Mouse (Mus musculus) hindbrain, embryonic 11.5 days (tissue): ENCODE data around the gene Fam3b. TPM values are rescaled to one million over a fixed set of nuclear protein-coding genes. Genes with fewer than 3 reads are reported as not detected.
A peak's percentile ranks its signal among the peaks of the same experiment; 100 is the strongest.

Source experiments
- ATAC-seq: fragments of 200-750 bp; cut with Nextera tagmentation; 2 replicates; pipeline ENCODE4 v1.8.0; 2017; ENCODE audit warnings: mild to moderate bottlenecking, moderate TSS enrichment, moderate library complexity; ENCODE audit not compliant: low FRiP score
- DNase-seq: peaks from one replicate; pipeline ENCODE4 v3.0.0-alpha.2; 2015; ENCODE audit warnings: low spot score
- H3K27ac ChIP-seq: fragments of 300-500 bp; sonication (generic); 2 replicates; pipeline ENCODE4 v1.5.1; 2014; ENCODE audit warnings: mild to moderate bottlenecking, low read depth, low read length
- H3K27me3 ChIP-seq: fragments of 300-500 bp; sonication (generic); 2 replicates; pipeline ENCODE4 v1.6.1; 2014; ENCODE audit warnings: mild to moderate bottlenecking, low read length, moderate library complexity, mixed read lengths; ENCODE audit not compliant: control insufficient read depth, insufficient read depth
- H3K36me3 ChIP-seq: fragments of 300-500 bp; sonication (generic); 2 replicates; pipeline ENCODE4 v1.6.1; 2014; ENCODE audit warnings: mild to moderate bottlenecking, low read length, moderate library complexity, mixed read lengths; ENCODE audit not compliant: control insufficient read depth, insufficient read depth
- H3K4me1 ChIP-seq: fragments of 300-500 bp; sonication (generic); replicated peaks from 2 replicates; pipeline ENCODE4 v1.6.1; 2014; ENCODE audit warnings: low read length, mixed read lengths; ENCODE audit not compliant: control insufficient read depth, insufficient read depth
- H3K4me2 ChIP-seq: fragments of 300-500 bp; sonication (generic); replicated peaks from 2 replicates; pipeline ENCODE4 v1.6.1; 2014; ENCODE audit warnings: mild to moderate bottlenecking, low read depth, low read length
- H3K4me3 ChIP-seq: fragments of 300-500 bp; sonication (generic); 2 replicates; pipeline ENCODE4 v1.5.1; 2014; ENCODE audit warnings: low read depth, low read length
- H3K9ac ChIP-seq: fragments of 300-500 bp; sonication (generic); 2 replicates; pipeline ENCODE4 v1.6.1; 2014; ENCODE audit warnings: low read depth, low read length
- H3K9me3 ChIP-seq: fragments of 300-500 bp; sonication (generic); 2 replicates; pipeline ENCODE4 v1.6.1; 2016; ENCODE audit warnings: low read length; ENCODE audit not compliant: control insufficient read depth
- WGBS: fragments of 180-500 bp; shearing (Covaris S2); extraction: QIAGEN DNeasy Blood & Tissue Kit; methylation state at CpG from one replicate; pipeline ENCODE4 v1.1.7; 2014; 5-methylcytosine and 5-hydroxymethylcytosine counted together
- polyA plus RNA-seq: library from polyadenylated mRNA; unstranded; fragments of >200 nt; fragmentation: Nextera tagmentation; extraction: Ambion mirVana; gene quantifications from 2 replicates; pipeline ENCODE4 v1.2.1, GENCODE M21; 2014

Gene Fam3b
- polyA plus RNA-seq, 1 experiment from 2014 or later: not detected

DNA sequence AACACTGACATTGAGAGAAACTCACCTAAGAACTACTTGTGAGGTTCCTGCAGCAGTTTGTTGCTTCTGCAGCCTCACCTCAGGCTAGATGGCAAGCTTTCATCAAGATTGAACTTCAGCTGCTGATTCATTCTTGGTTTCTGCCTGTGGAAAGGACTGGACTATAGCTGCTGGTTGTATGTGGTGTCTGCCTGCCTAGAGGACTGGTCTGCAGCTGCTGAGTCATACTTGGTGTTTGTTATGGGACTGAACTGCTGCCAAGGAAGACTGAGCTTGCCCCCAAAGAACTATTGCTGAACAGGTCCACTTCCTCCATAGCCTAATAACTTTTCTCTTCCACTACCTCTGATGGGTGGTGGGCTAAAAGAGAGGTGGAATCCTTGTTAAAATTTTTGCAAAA lies 67.2 kb downstream of the Fam3b start:
- no peaks in the 10 kb centered on the region for H3K9me3 ChIP-seq
- H3K36me3 ChIP-seq: no peaks in the 10 kb centered on the region
- H3K4me3 ChIP-seq: no peak overlapping the region
- DNase-seq (no peak), ATAC-seq (no peak)
- no peak overlapping the region for H3K4me2 ChIP-seq
- H3K9ac ChIP-seq: no peak overlapping the region
- H3K4me1 ChIP-seq: no peaks in the 10 kb centered on the region
- H3K27me3 ChIP-seq: no peaks in the 10 kb centered on the region
- no peak overlapping the region for H3K27ac ChIP-seq

DNA sequence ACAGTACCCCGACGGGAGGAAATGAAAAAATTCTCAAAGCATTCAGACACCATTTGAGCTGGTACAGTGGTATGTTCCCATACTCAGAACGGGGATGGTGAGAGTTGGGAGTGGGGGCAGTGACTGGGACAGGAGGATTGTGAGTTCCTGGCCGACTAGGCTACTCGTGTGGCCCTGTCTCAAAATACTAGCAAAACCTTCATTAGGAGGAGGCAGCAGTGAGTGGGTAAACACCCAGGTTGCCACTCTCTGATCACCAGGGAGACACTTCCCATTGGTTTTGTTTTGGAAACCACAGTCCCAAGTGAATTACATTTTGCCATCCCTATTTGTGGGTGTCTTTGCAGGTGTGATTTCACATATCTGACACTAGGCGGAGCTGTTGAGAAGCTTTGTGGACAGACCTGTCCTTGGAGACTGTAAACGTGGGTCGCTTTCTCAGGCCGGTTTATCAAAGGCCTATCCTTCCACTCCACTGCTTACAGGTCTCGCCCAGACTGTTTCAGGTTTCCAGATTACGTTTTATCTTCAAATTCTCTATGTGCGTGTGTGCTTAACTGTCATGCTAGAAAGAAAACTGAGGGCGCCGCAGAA lies 70.8 kb downstream of the Fam3b start:
- 53% methylated on average over 14 of the region's 14 CpGs for whole genome bisulfite sequencing
- H3K4me3 ChIP-seq: no peak overlapping the region
- no peaks in the 10 kb centered on the region for H3K27me3 ChIP-seq
- H3K4me2 ChIP-seq: no peak overlapping the region
- no peaks in the 10 kb centered on the region for H3K36me3 ChIP-seq
- no peaks in the 10 kb centered on the region for H3K4me1 ChIP-seq
- no peak overlapping the region for H3K27ac ChIP-seq
- ATAC-seq (no peak), DNase-seq (peak; percentile 77)
- no peak overlapping the region for H3K9ac ChIP-seq
- H3K9me3 ChIP-seq: no peaks in the 10 kb centered on the region

DNA sequence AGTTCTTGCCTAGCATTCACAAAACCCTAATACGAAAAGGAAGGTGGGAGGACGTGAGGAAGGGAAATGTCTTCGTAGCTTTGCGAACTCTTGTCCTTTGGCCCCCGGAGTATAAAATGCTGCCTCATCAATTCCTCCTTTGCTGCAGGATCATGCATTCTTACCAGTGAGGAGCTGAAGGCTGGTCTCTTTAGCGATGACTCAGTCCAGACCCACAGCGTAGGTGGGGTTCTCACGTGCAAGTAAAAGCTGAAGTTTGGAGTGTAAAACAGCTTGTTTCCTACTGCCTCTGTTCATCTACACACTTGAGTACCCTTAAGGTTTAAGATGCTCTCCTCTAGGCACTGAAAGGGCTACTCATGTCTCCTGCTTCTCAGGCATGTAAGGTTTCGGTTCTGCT lies 72.6 kb downstream of the Fam3b start:
- no peaks in the 10 kb centered on the region for H3K4me1 ChIP-seq
- DNase-seq (no peak), ATAC-seq (no peak)
- H3K4me3 ChIP-seq: no peak overlapping the region
- no peak overlapping the region for H3K27ac ChIP-seq
- H3K27me3 ChIP-seq: no peaks in the 10 kb centered on the region
- H3K9ac ChIP-seq: no peak overlapping the region
- no peaks in the 10 kb centered on the region for H3K36me3 ChIP-seq
- 86% methylated on average over 9 of the region's 9 CpGs for WGBS
- no peaks in the 10 kb centered on the region for H3K9me3 ChIP-seq
- no peak overlapping the region for H3K4me2 ChIP-seq

DNA sequence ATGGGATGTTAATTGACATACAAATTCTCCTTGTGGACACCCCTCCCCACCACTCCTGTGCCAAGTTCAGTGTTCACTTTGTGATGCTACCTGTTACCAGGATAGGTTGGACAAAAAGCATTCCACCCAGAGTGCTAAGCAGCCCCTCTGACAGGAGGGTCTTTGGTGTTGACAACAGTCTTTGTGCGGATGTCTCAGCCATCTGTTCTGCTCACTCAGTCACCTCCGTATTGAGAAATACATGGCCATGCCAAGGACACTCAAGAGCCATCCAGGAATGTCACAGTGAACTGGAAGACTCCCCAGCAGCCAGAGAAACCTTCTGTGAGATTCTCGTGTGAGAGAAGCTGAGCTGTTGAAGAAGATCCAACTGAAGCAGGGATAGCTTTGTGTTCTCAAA lies 76.4 kb downstream of the Fam3b start:
- 83% methylated on average over 3 of the region's 3 CpGs for WGBS
- no peaks in the 10 kb centered on the region for H3K9me3 ChIP-seq
- ATAC-seq (no peak), DNase-seq (no peak)
- H3K27ac ChIP-seq: no peak overlapping the region
- H3K27me3 ChIP-seq: no peaks in the 10 kb centered on the region
- H3K4me2 ChIP-seq: no peak overlapping the region
- no peaks in the 10 kb centered on the region for H3K4me1 ChIP-seq
- H3K9ac ChIP-seq: no peak overlapping the region
- H3K36me3 ChIP-seq: no peaks in the 10 kb centered on the region
- H3K4me3 ChIP-seq: no peak overlapping the region

DNA sequence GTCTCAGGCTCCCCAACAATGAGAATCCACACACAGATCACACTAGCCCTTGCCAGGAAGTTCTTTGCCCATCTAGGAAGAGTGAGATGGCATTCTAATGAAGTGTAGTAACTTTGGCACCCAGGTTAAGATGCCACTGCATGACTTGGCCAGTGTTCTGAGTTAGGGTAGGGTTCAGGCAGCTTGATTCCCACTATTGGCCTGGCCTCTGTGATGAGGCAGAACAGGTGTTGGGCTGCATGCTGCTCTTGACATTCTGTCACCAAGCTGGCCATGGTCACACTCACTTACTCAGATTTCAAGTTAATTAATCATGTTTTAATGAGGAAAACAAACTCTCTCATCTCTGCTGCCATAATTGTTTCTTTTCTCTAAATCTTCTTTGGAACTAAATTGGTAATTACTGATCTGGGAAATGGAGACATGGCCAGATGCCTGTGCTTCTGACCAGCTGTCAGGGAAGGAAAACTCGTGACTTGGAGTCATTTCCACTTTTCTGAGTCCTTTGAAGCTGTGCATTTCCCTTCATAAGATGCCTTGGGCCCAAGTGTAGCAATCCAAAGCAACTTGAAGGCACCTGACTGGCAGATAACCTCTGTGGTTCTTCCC lies 77.1 kb downstream of the Fam3b start:
- Histone ChIP-seq H3K4me1 (no peaks in the 10 kb centered on the region), H3K4me3 (no peak overlapping the region), H3K27me3 (no peaks in the 10 kb centered on the region), H3K36me3 (no peaks in the 10 kb centered on the region), H3K9me3 (no peaks in the 10 kb centered on the region), H3K4me2 (no peak overlapping the region), H3K27ac (no peak overlapping the region), H3K9ac (no peak overlapping the region)
- no peak for ATAC-seq
- WGBS: 70% methylated on average over 1 of the region's 1 CpGs
- DNase-seq: no peak

DNA sequence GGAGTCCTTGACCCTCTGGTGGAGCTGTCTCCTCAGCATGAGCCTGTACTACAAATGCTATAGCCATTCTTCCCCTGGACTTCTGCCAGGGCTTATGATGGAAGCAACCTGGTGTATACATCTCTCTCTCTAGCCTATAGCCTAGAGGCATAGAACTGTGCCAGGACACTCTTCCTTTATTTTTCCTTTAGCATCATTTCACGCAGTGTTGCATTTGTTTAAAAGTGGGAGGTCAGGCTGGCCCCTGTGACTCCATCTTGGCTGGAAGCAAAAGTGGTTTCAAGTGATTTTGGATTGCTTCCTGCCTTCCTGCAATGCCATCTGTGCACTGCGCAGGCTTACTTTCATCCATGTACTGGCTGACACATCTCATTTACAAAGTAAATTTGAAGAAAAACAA lies 80.4 kb downstream of the Fam3b start:
- Histone ChIP-seq H3K9me3 (no peaks in the 10 kb centered on the region), H3K27me3 (no peaks in the 10 kb centered on the region), H3K9ac (no peak overlapping the region), H3K4me1 (no peaks in the 10 kb centered on the region), H3K36me3 (no peaks in the 10 kb centered on the region), H3K4me2 (no peak overlapping the region), H3K4me3 (no peak overlapping the region), H3K27ac (no peak overlapping the region)
- DNase-seq (no peak), ATAC-seq (no peak)
- WGBS: 90% methylated on average over 2 of the region's 2 CpGs

DNA sequence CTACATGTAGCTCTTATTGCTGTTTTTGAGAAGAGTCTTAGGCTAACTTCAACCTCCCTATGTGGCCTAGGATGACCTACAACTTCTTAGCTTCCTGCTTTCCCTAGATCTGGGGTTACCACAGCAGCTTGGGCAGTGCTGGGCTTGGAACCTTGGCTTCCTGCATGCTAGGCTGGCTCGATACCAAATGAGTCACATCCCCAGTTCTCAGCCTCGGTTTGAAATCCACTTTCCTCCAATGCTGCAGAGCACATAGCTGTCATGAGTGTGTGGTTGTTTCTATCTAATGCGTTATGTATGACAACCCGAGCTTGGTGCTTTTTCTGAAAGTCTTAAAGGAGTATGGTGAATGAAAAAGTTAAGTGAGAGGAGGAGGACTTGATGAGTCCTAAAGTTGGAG lies 83.3 kb downstream of the Fam3b start:
- Histone ChIP-seq H3K9me3 (no peaks in the 10 kb centered on the region), H3K27ac (no peak overlapping the region), H3K9ac (no peak overlapping the region), H3K4me1 (no peaks in the 10 kb centered on the region), H3K27me3 (no peaks in the 10 kb centered on the region), H3K4me2 (no peak overlapping the region), H3K36me3 (no peaks in the 10 kb centered on the region), H3K4me3 (no peak overlapping the region)
- 88% methylated on average over 4 of the region's 4 CpGs for WGBS
- ATAC-seq (no peak), DNase-seq (no peak)

DNA sequence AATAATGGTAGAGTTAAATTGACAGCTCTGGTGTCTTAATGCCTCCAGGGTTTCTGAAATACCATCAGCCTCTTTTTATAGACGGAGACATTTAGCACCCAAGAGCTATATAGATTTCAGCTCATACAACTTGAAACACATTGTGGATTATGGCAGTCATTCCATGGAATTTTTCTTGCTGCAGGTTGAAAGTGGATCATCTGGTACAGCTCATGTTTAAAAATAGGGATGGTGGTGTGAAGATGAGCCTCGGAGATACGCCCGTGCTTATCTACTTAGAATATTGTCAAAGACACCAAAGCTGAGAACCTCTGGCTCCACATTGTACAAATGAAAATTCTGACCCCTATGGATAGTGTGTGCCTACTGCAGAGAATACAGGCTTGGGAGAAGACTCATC lies 84.5 kb downstream of the Fam3b start:
- H3K4me2 ChIP-seq: no peak overlapping the region
- no peaks in the 10 kb centered on the region for H3K4me1 ChIP-seq
- H3K36me3 ChIP-seq: no peaks in the 10 kb centered on the region
- H3K27ac ChIP-seq: no peak overlapping the region
- ATAC-seq: no peak
- no peaks in the 10 kb centered on the region for H3K27me3 ChIP-seq
- 93% methylated on average over 4 of the region's 4 CpGs for WGBS
- H3K9me3 ChIP-seq: no peaks in the 10 kb centered on the region
- no peak overlapping the region for H3K4me3 ChIP-seq
- no peak for DNase-seq
- H3K9ac ChIP-seq: no peak overlapping the region

DNA sequence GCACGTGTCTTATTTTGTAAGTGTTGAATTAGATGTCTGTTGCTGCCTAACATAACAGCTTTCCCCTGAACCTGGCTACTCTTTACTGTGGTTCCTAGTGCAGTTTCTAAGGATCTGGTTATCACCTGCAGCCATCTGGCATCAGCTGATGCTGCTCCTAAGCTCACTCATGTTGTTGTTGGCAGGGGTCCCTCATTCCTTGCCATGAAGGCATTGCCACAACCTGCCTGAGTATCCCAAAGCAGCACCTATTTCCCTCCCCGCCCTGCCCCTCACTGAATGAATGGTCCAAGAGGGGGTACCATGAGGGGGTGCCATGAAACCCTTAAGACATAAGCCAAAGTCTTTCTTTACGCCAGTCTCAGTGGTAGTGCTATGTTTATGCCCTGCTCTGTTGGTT lies 86.6 kb downstream of the Fam3b start:
- DNase-seq (no peak), ATAC-seq (no peak)
- 86% methylated on average over 3 of the region's 3 CpGs for WGBS
- H3K27me3 ChIP-seq: no peaks in the 10 kb centered on the region
- H3K9me3 ChIP-seq: no peaks in the 10 kb centered on the region
- H3K27ac ChIP-seq: no peak overlapping the region
- no peak overlapping the region for H3K4me3 ChIP-seq
- H3K9ac ChIP-seq: no peak overlapping the region
- H3K4me2 ChIP-seq: no peak overlapping the region
- no peaks in the 10 kb centered on the region for H3K36me3 ChIP-seq
- no peaks in the 10 kb centered on the region for H3K4me1 ChIP-seq
